Mouse (Mus musculus): Measurements from ENCODE around the gene Zfp101.

The Zfp101 gene

DNA sequence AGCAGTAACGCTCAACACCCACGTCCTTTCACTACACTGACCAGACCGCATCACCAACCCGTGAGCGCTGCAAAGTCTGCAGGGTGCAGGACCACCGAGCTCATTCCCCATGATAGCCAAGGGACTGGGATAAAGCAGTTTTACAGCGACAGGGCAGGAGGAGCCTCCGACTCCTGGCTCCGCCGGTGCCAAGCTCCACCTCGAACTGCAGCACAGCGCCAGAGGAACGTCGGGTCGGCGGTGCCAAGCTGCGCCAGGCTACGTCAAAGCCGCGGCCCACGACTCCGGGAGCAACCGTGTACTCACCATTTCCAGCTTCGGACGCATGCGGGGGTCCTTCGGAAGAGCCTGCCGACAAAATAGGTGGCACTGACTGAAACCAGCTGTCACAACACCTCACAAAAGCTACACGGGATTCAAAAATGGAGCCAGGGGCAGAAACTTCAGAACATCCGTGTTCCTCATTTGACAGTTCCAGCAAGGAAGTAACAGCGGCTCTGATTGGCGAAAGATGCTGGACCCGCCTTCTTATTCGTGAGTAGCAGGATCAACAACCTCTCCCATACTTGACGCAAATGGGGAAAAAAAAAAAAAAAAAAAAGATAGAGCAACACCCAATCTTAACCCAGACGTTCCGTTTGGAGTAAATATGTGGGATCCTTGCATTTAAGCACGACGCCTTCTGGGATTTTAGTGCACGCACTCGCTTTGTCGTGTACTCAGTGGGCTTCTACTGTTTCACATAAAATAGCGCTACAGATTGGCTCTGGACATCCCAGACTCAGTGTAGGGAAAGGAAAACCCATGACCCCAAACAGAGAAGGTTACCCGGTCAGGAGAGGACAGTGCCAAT, at the start of gene Zfp101:
Zfp101 (minus strand) TSS at position 460 of the 853 bp plus-strand sequence.
- peak; percentile 86 for DNase-seq (ENCODE audit: low spot score)

DNA sequence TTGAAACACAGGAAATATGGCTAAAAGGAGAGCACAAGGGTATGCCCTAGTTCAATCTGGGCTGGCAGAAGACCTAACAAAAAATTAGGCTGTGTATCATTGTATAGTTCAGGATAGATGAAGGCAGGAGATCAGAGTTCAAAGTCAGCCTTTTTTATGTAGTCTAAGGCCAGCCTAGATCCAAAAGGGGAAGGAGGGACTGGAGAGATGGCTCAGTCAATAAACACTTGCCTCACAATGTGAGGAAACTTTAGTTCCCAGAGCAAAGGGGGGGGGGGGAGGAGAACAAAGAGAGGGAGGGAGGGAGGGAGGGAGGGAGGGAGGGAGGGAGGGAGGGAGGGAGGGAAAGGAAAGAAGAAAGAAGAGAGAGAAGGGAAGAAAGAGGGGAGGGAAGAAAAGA, 46.7 kb upstream of the Zfp101 start:
- DNase-seq (ENCODE audit: low spot score) = no peak

DNA sequence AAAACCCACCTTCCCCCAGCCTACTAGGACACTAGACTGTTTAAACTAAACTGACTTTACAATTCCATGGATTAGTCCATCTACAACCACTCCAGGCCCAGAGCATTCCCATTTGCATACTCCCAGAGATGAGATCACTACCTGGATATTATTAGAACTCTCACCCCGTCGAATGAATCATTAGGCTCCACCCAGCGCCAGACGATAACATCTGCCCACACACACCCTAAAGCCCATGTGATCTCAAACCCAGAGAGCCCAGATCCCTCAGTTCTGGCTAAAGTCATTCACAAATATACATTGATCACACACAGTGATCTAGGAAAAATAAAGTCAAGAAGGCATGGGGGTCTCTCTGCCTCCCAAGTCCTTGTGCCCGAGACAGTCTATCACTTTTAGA, 45.5 kb upstream of the Zfp101 start:
- DNase-seq (ENCODE audit: low spot score) = no peak

DNA sequence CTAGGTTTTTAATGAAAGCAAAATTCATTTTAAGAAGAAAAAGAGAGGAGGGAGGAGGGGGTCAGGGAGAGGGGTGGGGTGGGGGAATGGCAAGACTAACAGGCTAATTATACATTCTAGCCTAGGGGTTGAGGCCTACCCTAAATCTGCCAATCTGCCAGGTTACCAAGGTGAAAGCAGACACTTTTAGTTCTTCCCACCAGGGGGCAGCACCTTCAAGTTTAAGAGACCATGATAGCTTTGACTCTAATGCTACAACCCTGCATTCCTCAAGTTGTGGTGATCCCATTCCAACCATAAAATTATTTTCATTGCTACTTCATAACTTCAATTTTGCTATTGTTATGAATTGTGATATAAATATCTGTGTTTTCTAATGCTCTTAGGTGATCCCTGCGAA, 44.7 kb upstream of the Zfp101 start:
- DNase-seq (ENCODE audit: low spot score) = peak; percentile 85

DNA sequence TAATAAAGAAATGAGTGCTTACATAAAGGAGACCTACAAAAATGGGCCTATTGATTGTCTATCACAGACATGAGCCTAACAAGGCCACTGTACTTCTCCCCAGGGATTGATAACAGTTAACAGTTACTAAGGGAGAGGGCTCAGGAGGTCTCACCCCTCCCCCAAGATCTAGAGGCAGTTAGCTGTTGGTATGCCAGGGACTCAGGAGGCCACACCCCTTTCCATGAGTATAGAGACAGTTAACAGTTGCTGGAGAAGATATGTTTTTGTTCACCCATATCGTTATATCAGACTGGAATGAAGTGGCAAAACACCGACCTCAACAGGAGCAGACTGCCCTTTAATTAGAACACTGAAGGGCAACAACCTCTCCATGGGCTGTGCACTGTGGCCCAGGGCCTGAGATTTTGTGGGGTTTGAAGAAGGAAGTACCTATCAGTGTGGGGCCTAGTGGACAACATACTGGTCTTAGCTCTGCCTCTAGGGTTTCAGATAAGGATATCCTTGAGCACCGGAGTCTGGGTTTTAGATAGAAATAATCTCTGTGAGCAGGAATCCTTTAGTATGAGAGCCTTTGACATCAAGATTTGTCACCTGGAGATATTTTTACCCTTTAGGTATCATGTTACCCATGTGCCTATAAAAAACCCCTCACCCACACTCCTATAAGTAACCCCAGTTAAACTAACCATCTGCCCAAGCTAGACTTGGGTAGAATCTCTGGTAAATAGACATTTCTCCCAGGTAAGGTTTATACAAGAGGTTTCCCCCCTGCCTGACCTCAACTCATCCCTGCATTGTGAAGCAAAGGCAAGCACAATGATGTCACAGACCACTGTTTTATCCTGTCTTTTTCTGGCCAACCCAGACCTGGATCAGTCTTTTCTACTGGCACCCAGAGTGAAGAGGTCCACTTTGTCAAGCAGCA, 37.8 kb upstream of the Zfp101 start, which contains the start of gene Actl9:
Actl9 (plus strand) TSS at position 878 of the 928 bp plus-strand sequence.
- no peak for DNase-seq (ENCODE audit: low spot score)

DNA sequence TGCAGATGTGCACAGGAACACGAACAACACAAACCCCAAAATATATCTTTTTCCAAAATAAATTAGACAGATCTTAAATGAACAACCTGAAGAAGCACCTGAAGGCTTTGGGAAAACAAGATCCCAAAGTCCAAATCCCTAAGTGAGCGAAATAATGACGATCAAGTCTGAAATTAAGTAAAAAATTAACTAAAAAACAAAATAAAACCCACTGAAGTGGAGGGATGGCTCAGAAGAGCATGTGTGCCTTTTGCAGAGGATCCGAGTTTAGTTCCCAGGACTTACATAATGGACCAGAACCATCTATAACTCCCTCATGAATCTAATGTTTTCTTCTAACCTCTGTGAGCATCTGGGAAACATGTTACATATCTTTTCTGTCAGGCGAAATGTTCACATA, 2.2 kb downstream of the Zfp101 start:
- no peak for DNase-seq (ENCODE audit: low spot score)

DNA sequence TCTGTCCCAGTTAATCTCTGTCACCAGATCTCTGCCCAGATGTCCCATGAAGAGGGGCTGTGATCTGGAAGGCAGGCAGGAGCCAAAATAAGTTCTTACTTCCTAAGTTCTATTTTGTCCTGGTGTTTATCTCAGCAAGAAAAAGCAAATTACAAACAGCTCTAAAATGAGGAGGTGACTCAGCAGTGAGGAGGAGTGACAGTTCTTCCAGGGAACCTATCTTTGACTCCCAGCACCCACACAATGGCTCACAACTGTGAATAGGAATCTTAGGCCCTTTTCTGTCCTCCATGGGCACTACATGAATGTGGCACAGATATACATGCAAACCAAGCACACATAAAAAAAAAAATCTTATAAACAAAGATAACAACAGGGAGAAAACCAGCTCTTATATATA, 8.7 kb downstream of the Zfp101 start:
- no peak for DNase-seq (ENCODE audit: low spot score)

DNA sequence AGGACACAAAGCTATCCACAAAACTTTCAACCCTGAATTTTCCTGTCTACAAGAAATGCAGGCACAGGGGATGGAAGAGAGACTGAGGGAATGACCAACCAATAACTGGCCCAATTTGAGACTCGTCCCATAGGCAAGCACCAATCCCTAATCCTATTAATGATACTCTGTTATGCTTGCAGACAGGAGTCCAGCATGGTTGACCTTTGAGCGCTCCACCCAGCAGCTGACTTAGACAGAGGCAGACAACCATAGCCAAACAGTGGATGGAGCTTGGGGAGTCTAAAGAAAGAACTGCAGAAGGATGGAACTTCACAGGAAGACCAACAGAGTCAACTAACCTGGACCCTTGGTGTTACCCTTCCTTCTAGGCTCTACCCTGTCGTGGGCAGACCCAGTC, 21.6 kb downstream of the Zfp101 start:
- no peak for DNase-seq (ENCODE audit: low spot score)

DNA sequence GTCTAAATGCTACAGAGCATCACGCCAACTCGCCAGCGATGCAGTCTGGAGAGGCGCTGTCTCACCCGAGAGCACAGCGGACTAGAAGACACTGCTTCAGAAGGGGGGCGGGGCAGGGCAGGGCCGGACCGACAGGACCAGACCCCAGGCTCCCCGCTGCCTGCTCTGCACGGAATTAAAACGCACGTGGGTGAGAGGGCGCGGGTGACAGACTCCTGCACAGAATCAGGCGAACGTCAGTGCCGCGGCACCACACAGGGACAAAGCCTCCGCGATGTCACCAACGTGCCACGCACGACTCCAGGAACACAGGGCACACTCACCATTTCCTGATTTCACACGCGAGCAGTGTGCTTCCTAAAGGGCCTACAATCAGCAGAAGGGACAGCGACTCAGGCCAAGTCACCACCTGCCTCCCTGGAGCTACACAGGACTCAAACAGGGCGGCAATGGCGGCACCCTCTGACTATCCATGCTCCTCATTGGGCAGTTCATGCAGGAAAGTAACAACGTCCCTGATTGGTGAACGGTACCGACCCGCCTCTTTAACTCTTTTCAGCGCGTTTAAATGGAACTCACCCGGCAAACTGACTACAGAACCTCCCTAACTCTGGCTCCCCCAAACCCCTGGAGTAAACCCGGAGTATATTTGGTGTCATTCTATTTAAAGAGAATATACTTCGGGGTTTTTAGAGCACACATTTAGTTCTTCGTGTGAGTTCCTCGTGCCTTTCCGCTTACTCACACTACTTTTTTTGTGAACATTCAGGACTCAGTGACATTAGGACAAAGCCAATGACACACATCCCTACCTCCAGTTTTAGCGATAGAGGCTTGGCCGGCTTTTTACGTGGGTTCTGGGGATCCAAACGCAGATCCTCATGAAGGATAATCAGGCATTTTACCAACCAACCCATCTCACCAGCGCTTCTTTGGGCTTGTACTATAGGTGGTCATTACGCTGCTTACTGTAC, 35.7 kb downstream of the Zfp101 start, which contains the start of gene Zfp81:
Zfp81 (minus strand) TSS at position 468 of the 974 bp plus-strand sequence.
- peak; percentile 83 for DNase-seq (ENCODE audit: low spot score)

DNA sequence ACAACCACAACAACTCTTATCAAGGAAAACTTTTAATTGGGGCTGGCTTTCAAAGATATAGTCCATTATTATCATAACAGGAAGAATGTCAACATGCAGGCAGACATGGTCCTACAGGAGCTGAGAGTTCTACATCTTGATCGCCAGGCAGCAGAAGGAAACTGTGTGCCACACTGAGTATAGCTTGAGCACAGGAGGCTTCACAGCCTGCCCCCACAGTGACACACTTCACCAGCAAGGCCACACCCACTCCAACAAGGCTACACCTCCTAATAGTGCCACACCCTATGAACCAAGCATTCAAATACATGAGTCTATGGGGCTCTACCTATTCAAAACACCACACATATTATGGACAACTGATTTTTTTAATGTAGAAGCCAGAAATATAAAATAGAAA, 41.5 kb downstream of the Zfp101 start:
- DNase-seq (ENCODE audit: low spot score) = no peak
